Mouse (Mus musculus) gonadal fat pad, adult 2 months (tissue): ENCODE measurements at regions not wholly inside any gene's neighbourhood (a gene's known extent, or its start where the extent isn't known, plus 50 kb on each side); places are given as distances from the start of the nearest gene placed in this dataset.
"Not testable (repeated sequence)": the region's sequence is repeated elsewhere in the genome, so short reads cannot be mapped to it uniquely, and the experiment has no call there.

Source experiments
- DNase-seq: peaks from one replicate; pipeline ENCODE4 v3.0.0-alpha.2; 2012; ENCODE audit warnings: low read depth

- DNase-seq, result no peak
These were observed 55.2 kb downstream of the Rdh14 start for GRCm38 (mm10) chr12:10445738-10446137.

GRCm38 (mm10) chr12:10457960-10458655, 67.5 kb downstream of the Rdh14 start:
- no peak for DNase-seq

- DNase-seq, result no peak
These were observed 71.2 kb downstream of the Rdh14 start for GRCm38 (mm10) chr12:10461796-10462195.

GRCm38 (mm10) chr12:10462956-10463355, 72.4 kb downstream of the Rdh14 start:
- DNase-seq, result no peak

- no peak for DNase-seq
These were observed 83.4 kb downstream of the Rdh14 start for GRCm38 (mm10) chr12:10473986-10474385.

- DNase-seq, result no peak
These were observed 90.2 kb downstream of the Rdh14 start for GRCm38 (mm10) chr12:10480781-10481180.

- DNase-seq, result no peak
These were observed 91.9 kb downstream of the Rdh14 start for GRCm38 (mm10) chr12:10482294-10483010.

GRCm38 (mm10) chr12:10506721-10507120, 116.1 kb downstream of the Rdh14 start:
- DNase-seq, result no peak

GRCm38 (mm10) chr12:10513526-10513925, 123.0 kb downstream of the Rdh14 start:
- no peak for DNase-seq

GRCm38 (mm10) chr12:10514278-10514677, 123.7 kb downstream of the Rdh14 start:
- DNase-seq, result peak; percentile 16

GRCm38 (mm10) chr12:10524509-10525286, 134.1 kb downstream of the Rdh14 start:
- DNase-seq, result no peak

- DNase-seq, result no peak
These were observed 135.4 kb downstream of the Rdh14 start for GRCm38 (mm10) chr12:10525934-10526333.

GRCm38 (mm10) chr12:10529077-10529476, 138.5 kb downstream of the Rdh14 start:
- no peak for DNase-seq

- DNase-seq, result no peak
These were observed 140.4 kb downstream of the Rdh14 start for GRCm38 (mm10) chr12:10530996-10531395.

- no peak for DNase-seq
These were observed 143.4 kb downstream of the Rdh14 start for GRCm38 (mm10) chr12:10533971-10534370.

GRCm38 (mm10) chr12:10536239-10536638, 145.7 kb downstream of the Rdh14 start:
- DNase-seq, result no peak

- DNase-seq, result no peak
These were observed 146.5 kb downstream of the Rdh14 start for GRCm38 (mm10) chr12:10537069-10537468.

GRCm38 (mm10) chr12:10549481-10550201, 159.1 kb downstream of the Rdh14 start:
- no peak for DNase-seq

GRCm38 (mm10) chr12:10554701-10555100, 164.1 kb downstream of the Rdh14 start:
- DNase-seq, result not testable (repeated sequence)

GRCm38 (mm10) chr12:10562966-10563365, 172.4 kb downstream of the Rdh14 start:
- DNase-seq, result no peak

GRCm38 (mm10) chr12:10567881-10568280, 177.3 kb downstream of the Rdh14 start:
- no peak for DNase-seq
